Mouse (Mus musculus) heart, embryonic 12.5 days (tissue): ENCODE data around the gene Gdpgp1. TPM values are rescaled to one million over a fixed set of nuclear protein-coding genes. Genes with fewer than 3 reads are reported as not detected.
A peak's percentile ranks its signal among the peaks of the same experiment; 100 is the strongest.

Experiments
- ATAC-seq: fragments of 200-750 bp; cut with Nextera tagmentation; 2 replicates; pipeline ENCODE4 v1.8.0; 2017; ENCODE audit warnings: moderate TSS enrichment, moderate library complexity; ENCODE audit not compliant: insufficient number of reproducible peaks, low FRiP score
- H3K27ac ChIP-seq: fragments of 300-500 bp; sonication (generic); 2 replicates; pipeline ENCODE4 v1.5.1; 2016; ENCODE audit warnings: mild to moderate bottlenecking, moderate library complexity; ENCODE audit not compliant: poor library complexity, severe bottlenecking
- H3K27me3 ChIP-seq: fragments of 300-500 bp; sonication (generic); replicated peaks from 2 replicates; pipeline ENCODE4 v1.6.1; 2016; ENCODE audit warnings: mild to moderate bottlenecking, moderate library complexity
- H3K36me3 ChIP-seq: fragments of 300-500 bp; sonication (generic); 2 replicates; pipeline ENCODE4 v1.6.1; 2016; ENCODE audit warnings: mild to moderate bottlenecking, moderate library complexity
- H3K4me1 ChIP-seq: fragments of 300-500 bp; sonication (generic); replicated peaks from 2 replicates; pipeline ENCODE4 v1.6.1; 2016; ENCODE audit warnings: mild to moderate bottlenecking
- H3K4me2 ChIP-seq: fragments of 300-500 bp; sonication (generic); 2 replicates; pipeline ENCODE4 v1.6.1; 2016; ENCODE audit warnings: mild to moderate bottlenecking, moderate library complexity
- H3K4me3 ChIP-seq: fragments of 300-500 bp; sonication (generic); 2 replicates; pipeline ENCODE4 v1.5.1; 2016; ENCODE audit warnings: mild to moderate bottlenecking
- H3K9ac ChIP-seq: fragments of 300-500 bp; sonication (generic); 2 replicates; pipeline ENCODE4 v1.6.1; 2016; ENCODE audit warnings: mild to moderate bottlenecking, moderate library complexity
- H3K9me3 ChIP-seq: fragments of 300-500 bp; sonication (generic); replicated peaks from 2 replicates; pipeline ENCODE4 v1.6.1; 2016; ENCODE audit warnings: mild to moderate bottlenecking, moderate library complexity
- WGBS: fragments of 180-500 bp; shearing (Covaris S2); methylation state at CpG from one replicate; pipeline ENCODE4 v1.1.7; 2016; 5-methylcytosine and 5-hydroxymethylcytosine counted together
- polyA plus RNA-seq: library from polyadenylated mRNA; unstranded; fragments of >200 nt; fragmentation: Nextera tagmentation; extraction: Ambion mirVana; gene quantifications from 2 replicates; pipeline ENCODE4 v1.2.1, GENCODE M21; 2016

The Gdpgp1 gene
- polyA plus RNA-seq, 1 experiment from 2014 or later, result 3.6 TPM

GRCm38 (mm10) chr7:80208026-80208642 lies 24.5 kb upstream of the Gdpgp1 start:
- Histone ChIP-seq H3K27ac (peak overlapping the region; percentile 75), H3K4me3 (no peak overlapping the region), H3K36me3 (peaks cover 6% of the 10 kb centered on the region; the same call in 1 of the 2 replicates), H3K9ac (no peak overlapping the region; the same call in 1 of the 2 replicates), H3K27me3 (no peaks in the 10 kb centered on the region), H3K4me2 (peak overlapping the region; percentile 27), H3K9me3 (no peaks in the 10 kb centered on the region), H3K4me1 (peaks cover 63% of the 10 kb centered on the region)
- 67% methylated on average over 18 of the region's 18 CpGs for WGBS
- ATAC-seq, result no peak

- Histone ChIP-seq H3K36me3 (peaks cover 9% of the 10 kb centered on the region; the same call in 1 of the 2 replicates), H3K4me2 (peak overlapping the region; percentile 27), H3K27ac (peak overlapping the region; percentile 75), H3K9me3 (no peaks in the 10 kb centered on the region), H3K4me3 (no peak overlapping the region), H3K9ac (peak overlapping the region; percentile 14; the same call in 1 of the 2 replicates), H3K27me3 (no peaks in the 10 kb centered on the region), H3K4me1 (peaks cover 56% of the 10 kb centered on the region)
- ATAC-seq, result peak; percentile 80
- 28% methylated on average over 10 of the region's 10 CpGs for WGBS
Measured at GRCm38 (mm10) chr7:80208738-80209430, 23.8 kb upstream of the Gdpgp1 start.

- peaks cover 52% of the 10 kb centered on the region for H3K4me1 ChIP-seq
- peaks cover 13% of the 10 kb centered on the region; the same call in 1 of the 2 replicates for H3K36me3 ChIP-seq
- no peak overlapping the region for H3K4me2 ChIP-seq
- no peak overlapping the region for H3K9ac ChIP-seq
- 65% methylated on average over 6 of the region's 6 CpGs for WGBS
- no peaks in the 10 kb centered on the region for H3K27me3 ChIP-seq
- H3K27ac ChIP-seq, result peak overlapping the region; percentile 75; the same call in 1 of the 2 replicates
- no peak overlapping the region for H3K4me3 ChIP-seq
- ATAC-seq, result no peak
- H3K9me3 ChIP-seq, result no peaks in the 10 kb centered on the region
Measured at GRCm38 (mm10) chr7:80209669-80210068, 23.0 kb upstream of the Gdpgp1 start.

- WGBS, result 84% methylated on average over 4 of the region's 4 CpGs
- Histone ChIP-seq H3K4me1 (peaks cover 51% of the 10 kb centered on the region), H3K9me3 (no peaks in the 10 kb centered on the region)
Measured at GRCm38 (mm10) chr7:80210982-80211381, 21.7 kb upstream of the Gdpgp1 start.

GRCm38 (mm10) chr7:80213604-80214003 lies 19.1 kb upstream of the Gdpgp1 start:
- H3K4me1 ChIP-seq, result peaks cover 25% of the 10 kb centered on the region
- H3K36me3 ChIP-seq, result peaks cover 39% of the 10 kb centered on the region
- ATAC-seq, result no peak
- no peak overlapping the region for H3K4me2 ChIP-seq
- H3K9me3 ChIP-seq, result no peaks in the 10 kb centered on the region
- no peak overlapping the region for H3K27ac ChIP-seq
- H3K4me3 ChIP-seq, result no peak overlapping the region
- H3K9ac ChIP-seq, result no peak overlapping the region
- 74% methylated on average over 7 of the region's 7 CpGs for WGBS
- no peaks in the 10 kb centered on the region for H3K27me3 ChIP-seq

More at GRCm38 (mm10) chr7:80210982-80211381, 21.7 kb upstream of the Gdpgp1 start:
- Histone ChIP-seq H3K9ac (no peak overlapping the region), H3K27me3 (no peaks in the 10 kb centered on the region), H3K4me3 (no peak overlapping the region), H3K4me2 (no peak overlapping the region), H3K36me3 (peaks cover 18% of the 10 kb centered on the region; the same call in 1 of the 2 replicates), H3K27ac (no peak overlapping the region)
- no peak for ATAC-seq

- 0 out of 2 replicates have a peak overlapping the region, but pooled peaks have one; percentile 24 for H3K9ac ChIP-seq
- H3K4me3 ChIP-seq, result no peak overlapping the region
- peaks cover 16% of the 10 kb centered on the region for H3K4me1 ChIP-seq
- peaks cover 47% of the 10 kb centered on the region for H3K36me3 ChIP-seq
- H3K27ac ChIP-seq, result no peak overlapping the region
- no peak for ATAC-seq
- no peaks in the 10 kb centered on the region for H3K9me3 ChIP-seq
- 82% methylated on average over 8 of the region's 8 CpGs for WGBS
- no peaks in the 10 kb centered on the region for H3K27me3 ChIP-seq
- no peak overlapping the region for H3K4me2 ChIP-seq
Measured at GRCm38 (mm10) chr7:80214459-80214858, 18.2 kb upstream of the Gdpgp1 start.

- Histone ChIP-seq H3K9ac (no peak overlapping the region; the same call in 1 of the 2 replicates), H3K27ac (no peak overlapping the region), H3K4me1 (peaks cover 9% of the 10 kb centered on the region), H3K27me3 (no peaks in the 10 kb centered on the region), H3K4me2 (no peak overlapping the region), H3K9me3 (no peaks in the 10 kb centered on the region), H3K4me3 (no peak overlapping the region), H3K36me3 (peaks cover 57% of the 10 kb centered on the region)
- WGBS, result 30% methylated on average over 4 of the region's 4 CpGs
- ATAC-seq, result peak; percentile 41; the same call in 1 of the 2 replicates
Measured at GRCm38 (mm10) chr7:80215398-80215797, 17.3 kb upstream of the Gdpgp1 start.

GRCm38 (mm10) chr7:80216566-80216965 lies 16.1 kb upstream of the Gdpgp1 start:
- Histone ChIP-seq H3K4me1 (peaks cover 9% of the 10 kb centered on the region), H3K27me3 (no peaks in the 10 kb centered on the region), H3K4me3 (no peak overlapping the region), H3K27ac (no peak overlapping the region), H3K36me3 (peaks cover 68% of the 10 kb centered on the region), H3K9ac (no peak overlapping the region), H3K4me2 (no peak overlapping the region), H3K9me3 (no peaks in the 10 kb centered on the region)
- 76% methylated on average over 8 of the region's 8 CpGs for WGBS
- no peak for ATAC-seq

GRCm38 (mm10) chr7:80218666-80219065 lies 14.0 kb upstream of the Gdpgp1 start:
- Histone ChIP-seq H3K27me3 (no peaks in the 10 kb centered on the region), H3K36me3 (peaks cover 72% of the 10 kb centered on the region), H3K27ac (no peak overlapping the region), H3K4me2 (no peak overlapping the region), H3K9ac (no peak overlapping the region), H3K4me1 (peaks cover 4% of the 10 kb centered on the region), H3K4me3 (no peak overlapping the region), H3K9me3 (no peaks in the 10 kb centered on the region)
- no peak for ATAC-seq
- 87% methylated on average over 9 of the region's 9 CpGs for WGBS

- Histone ChIP-seq H3K4me1 (peaks cover under 1% of the 10 kb centered on the region), H3K27ac (no peak overlapping the region), H3K36me3 (peaks cover 84% of the 10 kb centered on the region), H3K4me2 (no peak overlapping the region), H3K27me3 (no peaks in the 10 kb centered on the region), H3K9ac (no peak overlapping the region), H3K9me3 (no peaks in the 10 kb centered on the region), H3K4me3 (no peak overlapping the region)
- no peak for ATAC-seq
- 88% methylated on average over 9 of the region's 9 CpGs for WGBS
Measured at GRCm38 (mm10) chr7:80220237-80220797, 12.3 kb upstream of the Gdpgp1 start.

- no peak for ATAC-seq
- no peaks in the 10 kb centered on the region for H3K4me1 ChIP-seq
- WGBS, result 81% methylated on average over 4 of the region's 4 CpGs
- no peaks in the 10 kb centered on the region for H3K9me3 ChIP-seq
- H3K27me3 ChIP-seq, result no peaks in the 10 kb centered on the region
- no peak overlapping the region for H3K4me2 ChIP-seq
- H3K9ac ChIP-seq, result no peak overlapping the region
- H3K4me3 ChIP-seq, result no peak overlapping the region
- peaks cover 86% of the 10 kb centered on the region for H3K36me3 ChIP-seq
- no peak overlapping the region for H3K27ac ChIP-seq
Measured at GRCm38 (mm10) chr7:80221179-80221750, 11.4 kb upstream of the Gdpgp1 start.
